Mouse (Mus musculus) G1E-ER4 (cell line): ENCODE results near the gene Alpl. TPM values are rescaled to one million over a fixed set of nuclear protein-coding genes. Genes with fewer than 3 reads are reported as not detected.

ENCODE experiments used
- GATA1 ChIP-seq: IDR thresholded peaks from one replicate; pipeline ENCODE4 v1.8.0; 2012; ENCODE audit warnings: low read length, inconsistent platforms
- polyA plus RNA-seq: library from polyadenylated mRNA; stranded (reverse); fragments of >175 nt; gene quantifications from 2 replicates; pipeline ENCODE4 v1.2.3, GENCODE M21; 2012

Gene Alpl
- polyA plus RNA-seq, 1 experiment, result not detected

- no peak for TF ChIP-seq GATA1
These were observed 31.6 kb downstream of the Alpl start for GRCm38 (mm10) chr4:137764621-137765020.

- TF ChIP-seq GATA1, result no peak
These were observed 32.2 kb downstream of the Alpl start for GRCm38 (mm10) chr4:137763920-137764495.

- TF ChIP-seq GATA1, result no peak
These were observed 33.3 kb downstream of the Alpl start for GRCm38 (mm10) chr4:137762886-137763285.

GRCm38 (mm10) chr4:137754446-137754845 is 41.7 kb downstream of the Alpl start:
- no peak for TF ChIP-seq GATA1

- no peak for TF ChIP-seq GATA1
These were observed 43.0 kb downstream of the Alpl start for GRCm38 (mm10) chr4:137753199-137753598.

- TF ChIP-seq GATA1, result no peak
These were observed 43.7 kb downstream of the Alpl start for GRCm38 (mm10) chr4:137752471-137752870.

- no peak for TF ChIP-seq GATA1
These were observed 44.5 kb downstream of the Alpl start for GRCm38 (mm10) chr4:137751717-137752116.

- no peak for TF ChIP-seq GATA1
These were observed 44.9 kb downstream of the Alpl start for GRCm38 (mm10) chr4:137751310-137751709.

- no peak for TF ChIP-seq GATA1
These were observed 46.1 kb downstream of the Alpl start for GRCm38 (mm10) chr4:137750121-137750520.

- TF ChIP-seq GATA1, result no peak
These were observed 46.5 kb downstream of the Alpl start for GRCm38 (mm10) chr4:137749680-137750079.

- no peak for TF ChIP-seq GATA1
These were observed 47.5 kb downstream of the Alpl start for GRCm38 (mm10) chr4:137748726-137749125.

- no peak for TF ChIP-seq GATA1
These were observed 48.6 kb downstream of the Alpl start for GRCm38 (mm10) chr4:137747590-137747989.

GRCm38 (mm10) chr4:137747091-137747490 is 49.1 kb downstream of the Alpl start:
- no peak for TF ChIP-seq GATA1

GRCm38 (mm10) chr4:137744433-137744918 is 51.7 kb downstream of the Alpl start:
- TF ChIP-seq GATA1, result no peak

GRCm38 (mm10) chr4:137743791-137744190 is 52.4 kb downstream of the Alpl start:
- no peak for TF ChIP-seq GATA1

- TF ChIP-seq GATA1, result no peak
These were observed 55.8 kb downstream of the Alpl start for GRCm38 (mm10) chr4:137740350-137740749.

- no peak for TF ChIP-seq GATA1
These were observed 56.8 kb downstream of the Alpl start for GRCm38 (mm10) chr4:137739151-137739923.
